Mouse (Mus musculus) adrenal gland, postnatal 36 days (tissue): ENCODE results near the gene Gls. TPM values are rescaled to one million over a fixed set of nuclear protein-coding genes. Genes with fewer than 3 reads are reported as not detected.

ENCODE experiments used
- DNase-seq, 2 experiments: peaks; one replicate each; pipeline ENCODE4 v3.0.0; 2021; ENCODE audit warnings: mixed read lengths in 1 of 2
- long read RNA-seq, 2 experiments: library from polyadenylated mRNA; stranded (forward); transcript quantifications; one replicate each; pipeline ENCODE4 v2.0.0; 2021; ENCODE audit warnings: borderline sequencing depth in 2 of 2
- total RNA-seq, 2 experiments: library from RNA; stranded (reverse); gene quantifications; 2 replicates each; pipeline ENCODE4 v1.2.3; 2021

Gls gene
- 100 to 1,000 TPM; 104 to 110 TPM for total RNA-seq
- long read RNA-seq, experiment 1, full-length matches to known transcripts = 17 of 27 reads
- long read RNA-seq, experiment 1, partial matches to known transcripts = 5 of 27 reads
- long read RNA-seq, experiment 1, other reads (novel, unspliced or antisense) = 5 of 27 reads
- long read RNA-seq, experiment 2, full-length matches to known transcripts = 5 of 6 reads
- long read RNA-seq, experiment 2, partial matches to known transcripts = 1 of 6 reads
- long read RNA-seq, experiment 2, other reads (novel, unspliced or antisense) = 0 of 6 reads

- DNase-seq = peak; percentile 98
These were observed at the start of gene Gls for GRCm38 (mm10) chr1:52233143-52233713. TSS of gene Gls (minus strand) at chr1:52233232.

DNA sequence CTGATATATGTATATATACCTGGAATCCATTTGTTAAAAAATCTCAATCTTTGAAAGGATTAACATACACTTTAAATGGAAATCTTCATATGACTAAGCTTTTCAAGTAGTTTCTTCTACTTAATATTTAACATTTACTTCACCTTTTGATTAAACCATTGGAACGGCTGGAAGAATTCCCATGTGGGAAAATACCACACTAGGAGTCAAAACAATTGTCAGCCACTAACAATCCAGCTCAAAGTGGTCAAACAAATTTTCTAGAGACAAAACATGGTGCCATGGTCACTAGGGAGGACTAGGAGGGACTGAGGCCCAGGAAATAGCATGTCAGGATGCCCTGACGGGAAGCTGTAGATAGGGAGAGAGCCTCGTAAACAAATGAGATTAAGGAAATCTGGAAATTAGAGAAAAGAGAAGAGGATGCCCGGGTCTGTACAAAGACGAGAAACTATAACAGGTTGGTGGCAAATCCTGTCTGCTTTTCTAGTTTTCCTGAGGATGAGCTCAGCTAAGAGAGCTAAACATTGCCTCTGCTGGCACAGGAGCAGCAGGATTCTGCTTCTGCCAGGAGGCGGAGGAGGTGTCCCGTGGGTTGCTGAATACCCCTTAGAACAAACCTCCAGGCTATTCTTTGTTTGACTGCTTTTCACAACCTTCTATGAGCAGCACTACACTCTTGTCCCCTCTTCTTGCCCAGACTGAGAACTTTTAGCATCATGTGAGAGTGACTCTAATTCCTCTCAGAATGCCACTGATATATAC is 47.0 kb upstream of the Gls start:
- DNase-seq = no peak

- no peak for DNase-seq
These were observed 46.3 kb upstream of the Gls start for GRCm38 (mm10) chr1:52279331-52279730.

DNA sequence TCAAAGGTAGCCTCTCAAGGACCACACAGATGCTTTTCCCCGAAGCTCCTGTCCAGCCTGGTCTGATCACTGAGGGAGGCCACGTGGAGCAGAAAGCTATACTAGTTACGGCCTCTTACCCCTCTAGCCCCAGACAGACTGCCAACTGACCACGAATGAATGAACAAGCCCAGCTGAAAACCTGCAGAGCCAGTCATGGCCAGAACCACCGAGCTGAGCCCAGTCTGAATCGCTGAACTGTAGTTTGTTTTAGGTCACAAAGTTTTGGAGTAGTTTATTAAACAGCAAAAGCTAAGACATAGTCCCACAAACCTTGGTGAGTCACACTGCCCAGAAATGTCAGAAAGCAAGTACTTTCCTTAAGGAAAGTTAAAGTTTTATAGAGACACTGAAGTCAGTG is 45.0 kb upstream of the Gls start:
- DNase-seq = peak in 1 of 2 experiments; percentile 1

DNA sequence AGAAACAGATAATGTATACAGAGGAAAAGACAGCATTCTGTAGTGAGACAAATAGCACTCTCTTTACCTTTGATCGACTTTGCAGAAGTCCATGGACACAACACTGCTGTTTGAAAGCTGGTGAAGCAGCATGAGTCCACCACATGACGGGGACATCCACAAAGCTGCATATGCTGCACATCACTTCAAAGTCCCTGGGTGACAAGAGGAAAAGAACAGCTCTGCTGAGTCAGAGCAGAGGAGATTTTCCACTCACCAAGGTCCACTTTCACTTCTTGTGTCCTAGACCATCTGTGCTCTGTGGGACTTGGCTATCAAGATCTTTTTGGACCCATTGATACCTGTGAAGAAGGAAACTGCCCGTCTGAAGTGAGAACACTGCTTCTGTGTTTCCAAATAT is 41.2 kb upstream of the Gls start:
- DNase-seq = peak; percentile 9 to 16

DNA sequence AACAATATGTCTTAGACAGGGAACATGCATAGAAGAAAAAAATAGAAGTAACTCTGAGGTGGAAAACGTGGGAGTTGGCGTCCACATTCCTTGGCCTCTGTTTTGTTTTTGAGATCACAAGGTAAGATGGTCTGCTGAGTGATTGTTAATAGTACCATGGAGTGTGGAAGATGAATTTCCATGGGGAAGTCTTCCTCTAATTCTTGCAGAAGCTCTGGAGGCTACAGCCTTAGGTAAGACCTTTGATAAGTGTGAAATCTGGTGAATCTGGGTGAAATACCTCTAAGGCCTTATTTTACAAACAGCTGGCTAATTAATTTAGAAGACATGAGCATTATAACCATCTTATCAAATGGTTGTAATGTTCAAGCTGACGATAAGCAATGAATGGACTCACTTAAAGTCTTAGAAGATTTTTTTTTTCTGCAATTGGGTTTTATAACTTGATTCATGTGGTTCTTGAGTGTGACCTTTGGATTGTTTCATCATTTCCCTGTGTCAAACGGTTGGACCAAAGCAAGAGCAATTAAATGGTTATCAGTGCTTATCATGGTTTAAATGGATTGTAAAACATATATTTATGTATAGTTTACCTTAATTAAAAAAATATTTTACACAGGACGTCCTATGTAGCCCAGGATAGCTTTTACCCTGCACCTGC is 39.1 kb upstream of the Gls start:
- no peak for DNase-seq

- DNase-seq = peak; percentile 57 to 61
These were observed 37.3 kb upstream of the Gls start for GRCm38 (mm10) chr1:52270354-52270753.

DNA sequence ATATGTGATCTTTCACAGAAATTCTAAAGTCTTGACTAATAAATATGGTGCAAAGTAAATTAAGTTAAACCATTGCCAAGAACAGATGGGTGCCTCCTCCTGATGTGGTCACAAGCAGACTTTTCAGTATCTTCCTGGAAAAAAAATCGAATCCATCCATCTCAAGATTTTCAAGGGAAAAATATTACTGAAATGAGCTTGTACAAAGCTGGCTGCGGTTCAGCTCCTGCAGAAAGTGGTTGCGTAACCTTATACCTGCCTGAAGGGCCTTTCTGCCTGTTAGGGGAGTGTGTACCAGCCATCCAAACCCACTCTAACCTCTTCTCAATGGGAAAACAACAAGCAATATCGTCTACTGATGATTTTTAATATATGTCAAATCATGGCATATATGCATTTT is 36.6 kb upstream of the Gls start:
- no peak for DNase-seq

- DNase-seq = no peak
These were observed 35.0 kb upstream of the Gls start for GRCm38 (mm10) chr1:52268006-52268405.

GRCm38 (mm10) chr1:52267606-52268005 is 34.6 kb upstream of the Gls start:
- peak; percentile 45 to 68 for DNase-seq

DNA sequence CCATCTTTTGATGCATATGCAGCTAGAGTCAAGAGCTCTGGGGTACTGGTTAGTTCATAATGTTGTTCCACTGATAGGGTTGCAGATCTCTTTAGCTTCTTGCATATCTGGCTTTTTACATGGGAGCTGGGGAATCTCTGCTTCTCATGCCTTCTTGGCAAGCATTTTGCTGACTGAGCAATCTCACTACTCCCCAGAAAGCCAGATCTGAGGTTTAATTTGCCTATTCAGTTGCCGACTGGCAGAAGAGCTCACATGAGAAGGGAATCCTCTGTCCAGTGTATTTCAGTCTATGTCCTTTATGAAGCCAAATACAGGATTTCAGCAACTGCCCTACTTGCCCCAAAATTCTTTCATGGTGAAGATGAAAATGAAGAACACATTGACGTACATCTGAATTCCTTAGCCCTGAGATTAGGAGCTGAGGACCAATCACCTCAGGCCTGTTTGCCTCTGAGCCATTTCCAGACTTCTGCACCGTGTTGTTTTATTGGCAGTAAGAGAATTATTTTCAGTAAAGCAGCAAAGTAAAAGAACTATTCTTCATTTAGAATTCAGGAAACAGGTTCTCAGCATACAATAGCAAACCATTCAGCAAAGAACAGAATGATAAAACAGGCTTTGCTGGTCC is 33.0 kb upstream of the Gls start:
- no peak for DNase-seq

DNA sequence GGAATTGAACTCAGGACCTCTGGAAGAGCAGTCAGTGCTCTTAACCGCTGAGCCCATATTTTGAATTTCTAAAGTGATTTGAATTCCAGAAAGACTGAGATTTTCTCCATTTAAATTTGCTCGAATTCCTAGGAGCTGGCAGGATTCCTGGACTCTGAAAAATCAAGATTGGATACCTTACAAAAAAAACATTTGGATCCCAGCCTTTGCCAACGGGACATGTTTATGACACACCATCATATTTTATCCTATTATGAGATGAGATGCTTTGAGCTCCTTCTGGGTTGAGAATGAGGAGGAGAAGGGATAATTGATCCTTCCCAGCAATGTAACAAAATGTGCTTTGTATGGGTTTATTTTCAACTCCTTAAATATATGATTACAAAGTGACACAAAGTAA is 31.3 kb upstream of the Gls start:
- DNase-seq = no peak

- DNase-seq = no peak
These were observed 27.5 kb upstream of the Gls start for GRCm38 (mm10) chr1:52260354-52261090.

DNA sequence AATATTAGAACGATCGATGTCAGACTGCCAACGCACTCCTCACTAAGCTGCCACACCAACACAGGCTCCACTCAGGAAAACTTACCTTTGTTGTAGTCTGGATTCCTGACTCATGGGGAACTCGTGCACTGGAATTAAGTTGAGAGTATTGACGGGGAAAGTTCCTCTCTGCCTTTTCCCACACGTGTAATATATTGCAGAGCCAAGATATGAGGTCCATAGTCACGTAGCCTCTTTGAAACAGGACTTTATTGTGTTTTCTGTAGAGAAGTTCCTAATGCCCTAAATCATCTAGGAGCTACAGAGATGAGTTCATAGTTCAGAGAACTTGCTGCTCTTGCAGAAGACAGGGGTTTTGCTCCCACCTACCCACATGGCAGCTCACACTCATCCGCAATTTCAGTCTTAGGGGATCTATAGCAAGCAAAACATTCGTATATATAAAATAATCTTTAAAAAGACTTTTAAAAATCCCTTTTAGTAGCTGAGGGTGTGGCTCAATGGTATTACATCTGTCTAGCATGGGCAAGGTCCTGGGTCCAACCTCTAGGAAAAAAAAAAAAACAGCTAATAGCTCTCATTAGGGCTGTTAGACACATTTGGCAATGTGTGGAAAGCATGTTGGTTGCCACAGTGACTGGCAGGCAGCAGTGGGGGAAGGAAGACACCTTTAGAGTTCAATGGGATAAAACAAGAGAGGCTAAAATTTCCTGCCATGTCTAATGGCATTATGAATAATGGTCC is 25.1 kb upstream of the Gls start:
- no peak for DNase-seq

GRCm38 (mm10) chr1:52256916-52257315 is 23.9 kb upstream of the Gls start:
- DNase-seq = no peak

DNA sequence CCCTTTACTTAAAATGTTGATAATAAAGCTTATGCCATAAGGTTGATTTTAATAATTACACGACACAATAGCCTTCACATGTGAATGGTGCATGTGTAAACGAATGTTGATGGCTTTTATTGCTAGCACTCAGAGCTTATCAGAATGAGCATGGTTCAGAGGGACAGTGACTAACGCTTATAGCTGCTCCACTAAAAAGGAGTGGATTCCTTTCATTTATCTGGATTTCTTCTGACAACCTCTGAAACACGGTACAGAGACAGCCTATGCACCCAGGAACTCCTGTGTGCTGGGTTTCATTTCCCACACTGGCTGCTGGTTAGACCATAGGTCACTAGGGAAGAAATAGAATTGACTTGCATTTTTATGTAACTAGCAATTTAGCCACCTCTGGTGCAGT is 23.2 kb upstream of the Gls start:
- no peak for DNase-seq

DNA sequence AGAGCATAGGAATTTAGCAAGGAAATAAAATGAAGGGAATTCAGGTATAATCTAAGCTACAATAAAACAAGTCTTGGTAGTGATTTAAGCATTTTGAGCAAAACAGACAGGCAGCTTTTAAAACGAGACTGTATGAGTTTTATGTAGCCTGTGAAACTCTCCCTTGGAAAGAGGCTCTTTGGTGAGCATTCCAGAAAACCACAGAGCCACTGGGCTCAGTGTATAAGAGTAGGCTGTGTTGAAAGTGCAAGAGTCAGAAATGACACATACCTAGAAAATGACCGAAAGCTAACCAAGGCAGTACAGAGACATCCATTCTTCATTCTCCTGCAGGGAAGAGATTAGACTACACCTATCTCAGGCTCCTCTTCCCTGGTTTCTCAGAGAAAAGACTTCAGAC is 21.4 kb upstream of the Gls start:
- DNase-seq = no peak

DNA sequence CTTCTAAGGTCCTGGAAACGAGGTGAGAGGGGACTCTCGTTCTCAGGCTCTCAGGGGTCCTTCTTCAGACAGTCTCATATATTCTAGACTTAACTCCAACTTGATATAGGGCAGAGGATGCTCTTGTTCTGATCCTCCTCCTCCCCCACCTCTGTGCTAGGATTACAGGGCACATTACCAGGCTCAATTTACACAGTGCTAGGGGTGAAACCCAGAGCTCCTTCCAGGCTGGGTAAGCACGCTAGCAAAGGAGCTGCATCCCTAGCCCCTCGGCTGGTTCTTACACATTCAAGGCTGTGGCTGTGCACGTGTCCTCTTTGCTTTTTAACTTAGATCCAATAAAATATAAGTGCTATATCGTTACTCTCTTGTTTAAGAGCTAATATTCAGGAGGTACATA is 20.4 kb upstream of the Gls start:
- no peak for DNase-seq

DNA sequence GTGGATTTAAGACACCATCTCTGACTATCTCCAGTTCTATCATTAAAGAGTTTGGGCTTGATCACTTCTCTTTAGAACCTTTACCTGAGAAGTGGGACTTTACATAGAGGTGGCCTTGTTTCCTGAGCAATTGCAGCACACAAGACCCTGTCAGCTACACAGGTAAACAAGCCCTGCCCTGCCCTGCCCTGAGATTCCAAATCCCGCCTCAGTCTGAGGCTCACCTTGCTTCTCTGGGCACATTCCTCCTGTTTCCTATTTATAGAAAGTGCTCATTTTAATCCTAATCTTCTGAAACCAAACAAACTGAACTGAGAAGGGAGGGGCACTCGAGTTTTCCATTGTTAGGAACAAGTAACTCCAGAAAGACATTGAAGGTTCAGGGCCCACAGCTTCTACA is 19.4 kb upstream of the Gls start:
- DNase-seq = no peak

DNA sequence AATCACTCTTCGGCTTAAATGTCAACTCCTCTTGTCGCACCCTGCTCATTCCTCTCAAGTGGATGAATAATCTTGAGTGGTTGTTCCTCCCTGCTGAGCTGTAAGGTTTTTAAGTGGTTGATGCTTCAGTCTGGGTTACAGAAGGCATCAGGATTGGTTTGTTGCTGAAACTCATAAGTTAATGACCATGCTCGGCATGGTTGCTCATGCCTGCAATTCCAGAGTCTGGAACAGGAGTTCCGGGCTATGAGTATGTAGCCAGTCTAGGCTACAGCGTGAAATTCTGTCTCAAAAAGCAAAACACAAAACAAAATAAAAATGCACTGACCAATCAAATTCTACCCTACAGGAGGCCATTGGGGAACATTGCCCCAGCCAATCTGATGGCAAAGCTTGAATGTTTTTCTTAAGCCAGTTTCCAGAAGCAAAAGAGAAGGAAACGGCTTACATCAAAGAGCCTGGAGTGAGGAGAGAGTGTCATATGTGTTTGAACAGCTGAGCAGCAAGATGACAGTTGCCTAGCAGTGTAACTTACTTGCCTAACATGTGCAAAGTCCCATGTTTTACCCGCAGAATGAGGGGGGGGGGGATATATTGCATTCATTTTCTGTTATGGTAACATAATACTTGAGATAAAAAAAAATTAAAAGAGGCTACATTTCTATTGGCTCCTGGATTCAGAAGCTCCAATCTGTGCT is 18.2 kb upstream of the Gls start:
- DNase-seq = no peak
